Mouse (Mus musculus): ENCODE measurements at regions not wholly inside any gene's neighbourhood (a gene's known extent, or its start where the extent isn't known, plus 50 kb on each side); places are given as distances from the start of the nearest gene placed in this dataset.

DNA sequence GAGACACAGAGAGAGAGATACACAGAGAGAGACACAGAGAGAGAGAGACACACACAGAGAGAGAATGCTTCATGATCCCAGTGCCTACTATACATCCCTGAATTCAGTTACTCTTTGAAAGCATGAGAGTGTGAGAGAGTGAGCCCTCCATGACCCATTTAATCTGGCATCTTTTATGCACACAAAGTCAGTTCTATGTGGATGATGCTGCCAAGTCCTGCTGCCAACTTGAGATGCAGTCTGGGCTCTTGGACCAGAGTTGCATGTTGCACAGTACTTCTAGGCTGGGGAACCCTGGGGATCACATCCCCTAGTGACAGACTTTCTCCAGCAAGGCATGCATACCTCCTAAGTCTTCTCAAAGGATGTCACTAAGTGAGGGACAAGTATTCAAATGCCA, 164.5 kb downstream of the Akain1 start:
- TF ChIP-seq CTCF (IDR thresholded peaks at IDR 0.05; ENCODE audit: extremely low read depth, insufficient read depth, low read length): no peak
- no peak for TF ChIP-seq POLR2A (IDR thresholded peaks at IDR 0.05; ENCODE audit: extremely low read depth, insufficient read depth, low read length)

Measured in cortical plate, adult 2 months (tissue).